Mouse (Mus musculus) liver, postnatal 0 days (tissue): Measurements from ENCODE around the gene Tmbim6. TPM values are rescaled to one million over a fixed set of nuclear protein-coding genes. Genes with fewer than 3 reads are reported as not detected.

Source experiments
- ATAC-seq: fragments of 200-750 bp; cut with Nextera tagmentation; 2 replicates; pipeline ENCODE4 v1.8.0; 2017; ENCODE audit warnings: mild to moderate bottlenecking, moderate library complexity
- DNase-seq: peaks from one replicate; pipeline ENCODE4 v3.0.0-alpha.2; 2016
- H3K27ac ChIP-seq: fragments of 300-500 bp; sonication (generic); 2 replicates; pipeline ENCODE4 v1.5.1; 2014; ENCODE audit warnings: antibody characterized with exemption, moderate library complexity, mild to moderate bottlenecking, low read depth
- H3K27me3 ChIP-seq: fragments of 300-500 bp; sonication (generic); 2 replicates; pipeline ENCODE4 v1.6.1; 2014; ENCODE audit warnings: low read length, control low read depth, mixed read lengths; ENCODE audit not compliant: insufficient read depth
- H3K36me3 ChIP-seq: fragments of 300-500 bp; sonication (generic); replicated peaks from 2 replicates; pipeline ENCODE4 v1.6.1; 2014; ENCODE audit warnings: mild to moderate bottlenecking, control low read depth, low read length, moderate library complexity, mixed read lengths; ENCODE audit not compliant: insufficient read depth
- H3K4me1 ChIP-seq: fragments of 300-500 bp; sonication (generic); 2 replicates; pipeline ENCODE4 v1.6.1; 2014; ENCODE audit warnings: antibody characterized with exemption, mild to moderate bottlenecking, control low read depth; ENCODE audit not compliant: insufficient read depth
- H3K4me2 ChIP-seq: fragments of 300-500 bp; sonication (generic); 2 replicates; pipeline ENCODE4 v1.6.1; 2014; ENCODE audit warnings: low read depth, mild to moderate bottlenecking, low read length, moderate library complexity, mixed read lengths
- H3K4me3 ChIP-seq: fragments of 300-500 bp; sonication (generic); 2 replicates; pipeline ENCODE4 v1.5.1; 2014; ENCODE audit warnings: low read depth, low read length
- H3K9ac ChIP-seq: fragments of 300-500 bp; sonication (generic); replicated peaks from 2 replicates; pipeline ENCODE4 v1.6.1; 2014; ENCODE audit warnings: mild to moderate bottlenecking, moderate library complexity
- H3K9me3 ChIP-seq: fragments of 300-500 bp; sonication (generic); 2 replicates; pipeline ENCODE4 v1.6.1; 2016; ENCODE audit warnings: mild to moderate bottlenecking, control low read depth, low read length, mixed read lengths
- CTCF ChIP-seq: sonication (generic); IDR thresholded peaks from 2 replicates; pipeline ENCODE4 v1.5.1; 2016; ENCODE audit warnings: antibody characterized with exemption, low read depth
- EP300 ChIP-seq: IDR thresholded peaks from 2 replicates; pipeline ENCODE4 v1.6.1; 2016; ENCODE audit warnings: antibody characterized with exemption, low read depth, mild to moderate bottlenecking
- WGBS: fragments of 180-500 bp; shearing (Covaris S2); extraction: QIAGEN DNeasy Blood & Tissue Kit; methylation state at CpG from one replicate; pipeline ENCODE4 v1.1.7; 2014; ENCODE audit not compliant: insufficient replicate concordance; 5-methylcytosine and 5-hydroxymethylcytosine counted together
- polyA plus RNA-seq: library from polyadenylated mRNA; unstranded; fragments of >200 nt; fragmentation: Nextera tagmentation; extraction: Ambion mirVana; gene quantifications from 2 replicates; pipeline ENCODE4 v1.2.1, GENCODE M21; 2015

Gene Tmbim6
- polyA plus RNA-seq, 1 experiment from 2014 or later, result 586 TPM

- TF ChIP-seq CTCF, result no peak
- TF ChIP-seq EP300, result no peak
- H3K27me3 ChIP-seq, result no peaks in the 10 kb centered on the region
- 96% methylated on average over 9 of the region's 9 CpGs for WGBS
- no peak overlapping the region for H3K9ac ChIP-seq
- ATAC-seq, result no peak
- peak; percentile 12 for DNase-seq
- H3K36me3 ChIP-seq, result peaks cover 66% of the 10 kb centered on the region
- H3K4me1 ChIP-seq, result no peaks in the 10 kb centered on the region
- no peak overlapping the region for H3K4me2 ChIP-seq
- no peaks in the 10 kb centered on the region for H3K9me3 ChIP-seq
- H3K27ac ChIP-seq, result no peak overlapping the region
- no peak overlapping the region for H3K4me3 ChIP-seq
Observed at GRCm38 (mm10) chr15:99408845-99409244, 16.2 kb downstream of the Tmbim6 start.

GRCm38 (mm10) chr15:99411747-99412146 is 19.1 kb downstream of the Tmbim6 start:
- TF ChIP-seq CTCF (peak; percentile 23), EP300 (no peak)
- WGBS, result 61% methylated on average over 14 of the region's 14 CpGs

DNA sequence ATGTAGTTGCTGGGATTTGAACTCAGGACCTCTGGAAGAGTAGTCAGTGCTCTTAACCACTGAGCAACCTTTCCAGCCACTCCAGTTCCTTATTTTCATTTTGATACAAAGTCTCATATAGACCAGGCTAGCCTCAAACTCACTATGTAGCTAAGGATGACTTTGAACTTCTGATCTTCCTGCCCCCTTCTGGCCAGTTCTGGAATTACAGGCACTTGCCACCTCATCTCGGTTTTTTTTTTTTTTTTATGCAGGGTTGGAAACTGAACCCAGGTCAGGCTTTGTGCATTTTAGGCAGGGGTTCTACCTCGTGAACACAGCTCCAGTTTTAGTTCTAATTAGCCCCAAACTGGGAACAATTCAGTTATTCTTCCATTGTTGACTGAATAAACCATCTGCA is 23.1 kb downstream of the Tmbim6 start:
- ATAC-seq (no peak), DNase-seq (peak; percentile 72)
- peaks cover 11% of the 10 kb centered on the region for H3K4me1 ChIP-seq
- H3K9me3 ChIP-seq, result no peaks in the 10 kb centered on the region
- no peak overlapping the region for H3K4me3 ChIP-seq
- TF ChIP-seq CTCF (peak; percentile 80), EP300 (no peak)
- H3K27ac ChIP-seq, result no peak overlapping the region
- no peak overlapping the region for H3K4me2 ChIP-seq
- H3K36me3 ChIP-seq, result no peaks in the 10 kb centered on the region
- H3K9ac ChIP-seq, result no peak overlapping the region
- 15% methylated on average over 2 of the region's 2 CpGs for WGBS
- no peaks in the 10 kb centered on the region for H3K27me3 ChIP-seq

More at GRCm38 (mm10) chr15:99411747-99412146, 19.1 kb downstream of the Tmbim6 start:
- ATAC-seq, result no peak
- no peak for DNase-seq
- H3K4me1 ChIP-seq, result peaks cover 4% of the 10 kb centered on the region; the same call in 1 of the 2 replicates
- no peak overlapping the region for H3K9ac ChIP-seq
- no peaks in the 10 kb centered on the region for H3K9me3 ChIP-seq
- peaks cover 37% of the 10 kb centered on the region for H3K36me3 ChIP-seq
- H3K27me3 ChIP-seq, result no peaks in the 10 kb centered on the region
- no peak overlapping the region for H3K4me3 ChIP-seq
- no peak overlapping the region for H3K4me2 ChIP-seq
- no peak overlapping the region for H3K27ac ChIP-seq

DNA sequence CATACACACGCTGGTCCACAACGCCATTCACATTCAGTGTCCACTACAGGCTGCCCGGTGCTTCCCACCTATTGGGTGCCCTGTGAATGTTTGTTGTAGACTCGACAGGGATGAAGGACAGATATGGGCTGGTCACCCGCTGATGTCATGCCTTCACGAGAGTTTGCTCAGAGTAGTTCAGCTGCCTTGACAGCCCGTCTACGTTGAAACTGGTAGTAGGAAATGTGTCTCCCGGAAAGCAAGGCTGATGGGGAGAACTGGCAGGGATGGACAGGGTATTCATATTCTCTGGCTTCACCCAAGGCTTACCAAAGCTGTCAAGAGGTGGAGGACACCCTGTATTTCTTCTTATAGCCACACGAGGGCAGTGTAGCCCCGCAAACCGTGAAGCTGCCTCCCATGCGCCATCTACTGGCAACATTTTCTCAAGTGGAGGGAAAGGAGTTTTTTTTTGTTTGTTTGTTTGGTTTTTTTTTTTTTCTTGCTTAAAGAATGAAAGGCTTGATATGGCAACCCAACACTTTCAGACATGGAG is 23.7 kb downstream of the Tmbim6 start:
- no peaks in the 10 kb centered on the region for H3K36me3 ChIP-seq
- H3K4me2 ChIP-seq, result no peak overlapping the region
- no peaks in the 10 kb centered on the region for H3K9me3 ChIP-seq
- DNase-seq (peak; percentile 84), ATAC-seq (peak; percentile 62; the same call in 1 of the 2 replicates)
- no peak overlapping the region for H3K27ac ChIP-seq
- H3K4me3 ChIP-seq, result no peak overlapping the region
- WGBS, result 14% methylated on average over 13 of the region's 13 CpGs
- H3K27me3 ChIP-seq, result no peaks in the 10 kb centered on the region
- TF ChIP-seq CTCF (peak; percentile 100), EP300 (no peak)
- no peak overlapping the region for H3K9ac ChIP-seq
- peaks cover 18% of the 10 kb centered on the region for H3K4me1 ChIP-seq

- H3K36me3 ChIP-seq, result no peaks in the 10 kb centered on the region
- DNase-seq, result no peak
- H3K27ac ChIP-seq, result no peak overlapping the region
- no peak for TF ChIP-seq EP300
- TF ChIP-seq CTCF, result no peak
- ATAC-seq, result no peak
- 30% methylated on average over 4 of the region's 4 CpGs for WGBS
- no peaks in the 10 kb centered on the region for H3K27me3 ChIP-seq
- H3K4me2 ChIP-seq, result no peak overlapping the region
- H3K9me3 ChIP-seq, result no peaks in the 10 kb centered on the region
- H3K4me1 ChIP-seq, result peaks cover 21% of the 10 kb centered on the region
- no peak overlapping the region for H3K9ac ChIP-seq
- H3K4me3 ChIP-seq, result no peak overlapping the region
Observed at GRCm38 (mm10) chr15:99416957-99417356, 24.3 kb downstream of the Tmbim6 start.

DNA sequence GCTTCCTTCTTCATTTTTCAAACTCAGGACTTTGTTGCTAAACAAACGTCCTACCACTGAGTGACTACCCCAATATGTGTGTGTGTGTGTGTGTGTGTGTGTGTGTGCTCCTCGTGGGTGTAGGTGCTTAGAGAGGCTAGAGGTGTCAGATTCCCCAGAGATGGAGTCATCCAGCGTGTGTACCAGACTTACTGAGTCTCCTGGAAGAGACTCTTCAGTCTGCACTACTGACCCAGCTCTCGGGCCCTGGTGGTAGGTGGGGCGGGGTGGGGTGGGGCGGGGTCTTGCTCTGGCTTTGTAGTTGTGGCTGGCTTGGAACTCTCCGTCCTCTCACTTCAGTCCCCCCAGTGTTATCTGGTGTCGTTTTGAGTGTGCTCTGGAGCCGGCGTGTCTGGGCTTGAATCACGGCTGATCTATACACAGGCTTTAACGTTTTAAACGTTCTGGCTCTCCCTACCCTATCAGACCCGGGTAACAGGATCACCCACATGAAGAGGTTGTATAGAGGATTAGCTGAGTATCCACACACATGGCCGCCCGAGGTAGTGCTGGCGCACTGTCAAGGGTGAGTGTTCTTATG is 25.1 kb downstream of the Tmbim6 start:
- Histone ChIP-seq H3K27ac (no peak overlapping the region), H3K9me3 (no peaks in the 10 kb centered on the region), H3K4me3 (no peak overlapping the region), H3K36me3 (no peaks in the 10 kb centered on the region), H3K27me3 (no peaks in the 10 kb centered on the region), H3K4me2 (no peak overlapping the region), H3K9ac (no peak overlapping the region), H3K4me1 (peaks cover 21% of the 10 kb centered on the region)
- no peak for ATAC-seq
- 35% methylated on average over 17 of the region's 17 CpGs for WGBS
- TF ChIP-seq CTCF (no peak), EP300 (no peak)
- DNase-seq, result no peak
